Mouse (Mus musculus): ENCODE results near the gene Adcy1. TPM values are rescaled to one million over a fixed set of nuclear protein-coding genes. Genes with fewer than 3 reads are reported as not detected.

The Adcy1 gene
- polyA plus RNA-seq, 1 experiment from 2014 or later: 2.5 TPM

Other genes with a start within 250 kb of the Adcy1 start
- not detected in 2 replicates for gene Gm11983, start 225.8 kb upstream of the Adcy1 start, polyA plus RNA-seq (2016; fragmentation: Nextera tagmentation; extraction: Ambion mirVana)
- not detected in 2 replicates for gene Gm11985, start 125.1 kb downstream of the Adcy1 start, polyA plus RNA-seq (2016; fragmentation: Nextera tagmentation; extraction: Ambion mirVana)
- gene Igfbp1, start 134.3 kb downstream of the Adcy1 start, polyA plus RNA-seq (2016; fragmentation: Nextera tagmentation; extraction: Ambion mirVana): 0.15 and 0.25 TPM in 2 replicates
- 7.6 and 8.3 TPM in 2 replicates for gene Igfbp3, start 150.4 kb downstream of the Adcy1 start, polyA plus RNA-seq (2016; fragmentation: Nextera tagmentation; extraction: Ambion mirVana)

All from midbrain, embryonic 12.5 days (tissue).